Mouse (Mus musculus) embryo, embryonic 11 days (tissue): ENCODE results near the gene Tcte3.
"Not testable (repeated sequence)": the region's sequence is repeated elsewhere in the genome, so short reads cannot be mapped to it uniquely, and the experiment has no call there.

Source experiments
- DNase-seq: peaks from one replicate; pipeline ENCODE4 v3.0.0-alpha.2; 2015

Gene Tcte3

GRCm38 (mm10) chr17:15025513-15025912, 15.8 kb downstream of the Tcte3 start:
- not testable (repeated sequence) for DNase-seq

GRCm38 (mm10) chr17:15024502-15025193, 16.6 kb downstream of the Tcte3 start:
- DNase-seq, result not testable (repeated sequence)

DNA sequence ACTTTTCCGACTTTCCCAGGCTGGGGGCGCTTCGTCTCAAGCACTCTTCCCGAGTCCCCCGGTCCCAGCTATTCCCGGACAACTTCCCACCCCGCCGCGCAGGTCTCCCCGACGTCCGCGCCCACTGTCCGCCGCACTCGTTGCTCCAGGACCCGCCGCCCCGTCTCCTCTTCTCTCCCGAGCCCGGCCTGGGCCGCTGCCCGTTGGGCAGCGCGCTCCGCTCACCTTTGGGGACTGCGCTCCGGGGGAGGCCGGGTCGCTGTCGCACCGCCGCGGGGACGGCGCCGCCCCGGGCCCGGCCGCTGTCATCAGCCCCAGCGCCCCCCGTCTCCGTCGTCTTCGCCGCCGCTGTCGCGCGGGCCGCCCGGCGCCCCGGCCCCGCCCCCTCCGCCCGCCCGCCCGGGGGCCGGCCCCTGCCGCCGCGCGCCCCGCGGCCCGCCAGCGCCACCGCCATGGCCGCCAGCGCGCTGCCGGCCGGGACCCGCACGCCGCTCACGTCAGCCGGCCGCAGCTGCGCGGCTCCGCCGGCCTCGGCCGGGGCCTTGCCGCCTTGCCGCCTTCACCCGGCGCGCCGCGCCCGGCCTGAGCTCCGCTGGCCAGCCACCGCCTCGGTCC, 17.3 kb downstream of the Tcte3 start:
- not testable (repeated sequence) for DNase-seq

DNA sequence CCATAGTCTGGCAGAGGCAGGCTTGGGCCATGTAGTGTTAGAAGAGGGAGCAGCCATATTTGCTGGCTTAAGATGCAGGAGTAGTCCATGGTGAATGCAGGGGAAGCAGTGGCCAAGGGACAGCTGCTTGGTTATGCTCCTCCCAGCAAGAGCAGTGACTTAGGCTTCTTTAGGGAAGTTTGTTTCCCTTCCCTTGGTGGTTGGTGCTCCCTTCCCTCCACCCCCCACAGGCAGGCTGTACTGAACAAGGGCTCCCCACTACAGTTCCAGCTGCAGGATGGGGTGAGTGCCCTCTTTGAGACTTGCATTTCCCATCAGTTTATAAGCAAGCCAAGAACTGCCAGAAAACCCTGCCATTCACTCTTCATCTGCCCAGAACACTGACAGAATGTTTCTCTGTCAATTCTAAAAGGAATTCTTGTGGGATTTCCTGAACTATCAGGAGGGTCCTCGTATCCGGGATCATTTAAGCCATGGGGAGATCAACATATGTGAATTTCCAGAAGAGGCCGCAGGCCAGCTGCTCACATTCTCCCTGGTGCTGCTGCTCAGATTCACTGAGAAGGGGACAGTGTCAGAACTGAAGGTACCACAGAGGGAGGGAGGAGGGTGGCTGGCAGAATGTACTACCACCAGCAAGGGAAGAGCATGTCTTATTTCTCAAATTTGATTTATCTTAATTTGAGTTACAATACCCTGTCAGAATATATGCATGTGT, 19.6 kb downstream of the Tcte3 start:
- DNase-seq, result not testable (repeated sequence)

- DNase-seq, result not testable (repeated sequence)
These were observed 31.4 kb downstream of the Tcte3 start, which contains the start of gene Gm3435 for GRCm38 (mm10) chr17:15009706-15010413. Gene Gm3435 (plus strand): TSS chr17:15010176.

DNA sequence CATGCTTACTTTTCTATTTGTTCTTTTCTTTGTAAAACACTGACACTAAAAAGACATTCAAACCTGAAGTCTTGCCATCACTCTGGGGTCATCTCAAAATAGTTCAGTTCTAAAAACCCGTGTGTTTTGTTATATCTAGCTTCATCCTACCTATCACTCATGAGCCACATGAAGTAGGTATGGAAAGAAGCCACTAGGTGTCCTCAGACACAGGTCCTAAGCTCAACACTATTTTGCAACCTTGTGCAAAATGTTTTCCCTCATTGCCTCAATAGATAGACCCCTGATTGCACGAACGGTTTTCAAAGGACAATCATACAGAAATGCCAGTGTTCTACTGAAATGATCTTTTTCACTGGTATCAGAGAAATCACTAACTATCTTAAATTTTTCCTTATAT, 32.2 kb downstream of the Tcte3 start:
- not testable (repeated sequence) for DNase-seq

- not testable (repeated sequence) for DNase-seq
These were observed 41.2 kb downstream of the Tcte3 start for GRCm38 (mm10) chr17:15000047-15000446.

DNA sequence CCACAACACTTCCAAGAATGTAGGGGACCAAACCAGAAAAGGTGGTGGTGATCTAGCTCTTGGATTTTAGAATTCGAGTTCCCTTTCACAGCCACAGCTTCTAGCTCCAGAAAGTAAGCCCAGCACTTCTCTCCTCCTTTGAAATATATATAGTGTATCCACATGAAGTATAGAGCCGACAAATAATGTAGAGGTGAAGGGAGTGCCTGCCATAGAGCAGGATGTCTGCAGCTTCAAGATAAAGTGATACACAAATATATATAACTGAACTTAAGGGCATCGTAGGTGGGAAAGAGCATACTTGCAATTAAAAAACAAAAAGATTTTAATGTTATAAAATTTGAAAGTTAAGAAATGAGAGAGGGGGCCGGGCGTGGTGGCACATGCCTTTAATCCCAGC, 47.1 kb downstream of the Tcte3 start:
- DNase-seq, result not testable (repeated sequence)

- DNase-seq, result not testable (repeated sequence)
These were observed 48.0 kb downstream of the Tcte3 start for GRCm38 (mm10) chr17:14993139-14993832.

DNA sequence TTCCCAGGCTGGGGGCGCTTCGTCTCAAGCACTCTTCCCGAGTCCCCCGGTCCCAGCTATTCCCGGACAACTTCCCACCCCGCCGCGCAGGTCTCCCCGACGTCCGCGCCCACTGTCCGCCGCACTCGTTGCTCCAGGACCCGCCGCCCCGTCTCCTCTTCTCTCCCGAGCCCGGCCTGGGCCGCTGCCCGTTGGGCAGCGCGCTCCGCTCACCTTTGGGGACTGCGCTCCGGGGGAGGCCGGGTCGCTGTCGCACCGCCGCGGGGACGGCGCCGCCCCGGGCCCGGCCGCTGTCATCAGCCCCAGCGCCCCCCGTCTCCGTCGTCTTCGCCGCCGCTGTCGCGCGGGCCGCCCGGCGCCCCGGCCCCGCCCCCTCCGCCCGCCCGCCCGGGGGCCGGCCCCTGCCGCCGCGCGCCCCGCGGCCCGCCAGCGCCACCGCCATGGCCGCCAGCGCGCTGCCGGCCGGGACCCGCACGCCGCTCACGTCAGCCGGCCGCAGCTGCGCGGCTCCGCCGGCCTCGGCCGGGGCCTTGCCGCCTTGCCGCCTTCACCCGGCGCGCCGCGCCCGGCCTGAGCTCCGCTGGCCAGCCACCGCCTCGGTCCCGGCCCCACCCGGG, 48.7 kb downstream of the Tcte3 start:
- DNase-seq, result not testable (repeated sequence)

GRCm38 (mm10) chr17:14990116-14990702, 51.1 kb downstream of the Tcte3 start:
- DNase-seq, result not testable (repeated sequence)

DNA sequence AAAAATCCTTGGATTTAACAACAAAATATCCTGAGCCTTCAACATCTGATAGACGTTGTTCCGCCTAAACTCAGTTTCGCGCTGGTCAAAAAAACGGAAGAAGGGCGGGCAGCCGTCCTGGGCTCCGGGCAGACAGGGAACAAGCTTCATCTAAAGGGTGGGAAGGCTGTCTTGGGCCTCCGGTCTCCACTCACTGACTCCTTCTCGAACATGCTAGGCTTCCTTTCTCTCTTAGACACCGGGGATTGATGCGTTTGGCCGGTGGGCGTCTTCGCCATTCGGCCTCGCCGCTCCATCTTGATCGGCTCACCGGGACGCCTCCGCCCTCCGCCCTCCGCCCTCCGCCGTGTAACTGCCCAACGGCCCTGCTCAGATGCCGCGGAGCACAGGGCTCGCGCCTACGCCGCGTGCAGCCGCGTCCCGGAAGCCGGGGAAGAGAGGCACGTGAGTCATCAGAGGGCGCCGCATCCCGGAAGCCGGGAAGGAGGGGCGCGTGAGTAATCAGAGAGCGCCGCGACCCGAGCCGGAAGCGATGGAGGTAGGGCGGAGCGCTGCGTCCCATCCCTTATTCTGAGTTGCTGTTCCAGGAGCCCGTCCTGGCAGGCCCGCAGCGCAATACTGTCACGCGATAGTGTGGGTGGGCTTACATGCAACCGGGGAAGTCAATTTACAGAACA, 62.8 kb downstream of the Tcte3 start, which contains the start of the genes 9030025P20Rik and Gm3417:
9030025P20Rik (plus strand) TSS at position 107 of the 677 bp plus-strand sequence.
Gm3417 (minus strand) TSS at position 429 of the 677 bp plus-strand sequence.
- not testable (repeated sequence) for DNase-seq

DNA sequence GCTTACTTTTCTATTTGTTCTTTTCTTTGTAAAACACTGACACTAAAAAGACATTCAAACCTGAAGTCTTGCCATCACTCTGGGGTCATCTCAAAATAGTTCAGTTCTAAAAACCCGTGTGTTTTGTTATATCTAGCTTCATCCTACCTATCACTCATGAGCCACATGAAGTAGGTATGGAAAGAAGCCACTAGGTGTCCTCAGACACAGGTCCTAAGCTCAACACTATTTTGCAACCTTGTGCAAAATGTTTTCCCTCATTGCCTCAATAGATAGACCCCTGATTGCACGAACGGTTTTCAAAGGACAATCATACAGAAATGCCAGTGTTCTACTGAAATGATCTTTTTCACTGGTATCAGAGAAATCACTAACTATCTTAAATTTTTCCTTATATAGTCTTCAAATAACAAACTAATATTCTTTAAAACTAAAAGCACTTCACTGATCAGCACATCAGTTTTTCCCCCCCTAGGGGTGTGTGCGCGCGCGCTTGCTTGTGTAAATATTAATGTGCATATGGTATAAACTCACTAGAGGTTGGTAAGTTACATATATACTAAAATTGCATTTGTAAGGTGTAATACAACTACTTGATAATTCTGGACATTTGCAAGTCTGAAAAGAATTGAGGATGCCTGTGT, 63.4 kb downstream of the Tcte3 start:
- DNase-seq, result not testable (repeated sequence)
